Mouse (Mus musculus): ENCODE data around the gene Rab38. TPM values are rescaled to one million over a fixed set of nuclear protein-coding genes. Genes with fewer than 3 reads are reported as not detected.

Rab38 gene
- under 1 TPM; 0.62 to 0.87 TPM for total RNA-seq (2021)
- long read RNA-seq: 0 reads

- DNase-seq (ENCODE audit: low spot score in 2 of 2): peak; percentile 17 to 43
Observed at GRCm38 (mm10) chr7:88429786-88430691, at the start of gene Rab38. Rab38 (plus strand) TSS chr7:88430273.

DNA sequence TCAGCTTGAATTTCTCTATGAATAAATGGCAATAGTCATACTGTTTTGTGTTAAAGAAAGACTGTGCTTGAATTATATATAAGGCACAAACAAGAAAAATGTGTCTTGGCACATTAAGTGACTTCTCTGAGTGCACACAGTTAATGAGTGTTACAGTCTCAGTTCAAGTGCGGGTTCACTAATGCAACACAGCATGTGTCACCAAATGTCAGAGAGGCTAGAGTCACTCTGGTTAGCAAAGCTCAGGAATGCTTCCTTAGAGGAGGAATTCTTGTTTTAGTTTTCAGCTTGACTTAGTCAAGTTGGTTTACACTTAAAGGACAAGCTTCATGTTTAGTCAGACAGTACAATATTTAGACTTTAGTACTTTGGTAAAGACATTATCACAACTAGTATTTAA lies 35.5 kb upstream of the Rab38 start:
- no peak for DNase-seq (ENCODE audit: low spot score in 2 of 2)

GRCm38 (mm10) chr7:88395745-88396144 lies 34.3 kb upstream of the Rab38 start:
- DNase-seq (ENCODE audit: low spot score in 2 of 2): no peak

- DNase-seq (ENCODE audit: low spot score in 2 of 2): no peak
Observed at GRCm38 (mm10) chr7:88405311-88405710, 24.8 kb upstream of the Rab38 start.

- DNase-seq (ENCODE audit: low spot score in 2 of 2): no peak
Observed at GRCm38 (mm10) chr7:88406466-88406865, 23.6 kb upstream of the Rab38 start.

DNA sequence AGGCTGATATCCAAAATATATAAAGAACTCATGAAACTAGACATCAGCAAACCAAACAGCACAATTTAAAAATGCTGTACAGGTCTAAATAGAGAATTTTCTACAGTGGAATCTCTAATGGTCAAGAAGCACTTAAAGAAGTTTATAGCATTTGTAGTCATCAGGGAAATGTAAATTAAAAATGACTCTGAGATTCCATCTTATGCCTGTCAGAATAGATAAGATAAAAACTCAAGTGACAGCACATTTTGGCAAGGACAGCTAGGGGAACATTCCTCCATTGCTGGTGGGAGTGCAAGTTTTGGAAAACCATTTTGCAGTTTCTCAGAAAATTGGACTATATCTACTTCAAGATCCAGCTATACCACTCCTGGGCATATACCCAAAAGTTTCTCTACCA lies 8.3 kb upstream of the Rab38 start:
- no peak for DNase-seq (ENCODE audit: low spot score in 2 of 2)

- DNase-seq (ENCODE audit: low spot score in 2 of 2): no peak
Observed at GRCm38 (mm10) chr7:88423889-88424288, 6.2 kb upstream of the Rab38 start.

GRCm38 (mm10) chr7:88425744-88426143 lies 4.3 kb upstream of the Rab38 start:
- no peak for DNase-seq (ENCODE audit: low spot score in 2 of 2)

GRCm38 (mm10) chr7:88427484-88427883 lies 2.6 kb upstream of the Rab38 start:
- no peak for DNase-seq (ENCODE audit: low spot score in 2 of 2)

GRCm38 (mm10) chr7:88430692-88431084 lies 615 bp downstream of the Rab38 start:
- DNase-seq (ENCODE audit: low spot score in 2 of 2): no peak

DNA sequence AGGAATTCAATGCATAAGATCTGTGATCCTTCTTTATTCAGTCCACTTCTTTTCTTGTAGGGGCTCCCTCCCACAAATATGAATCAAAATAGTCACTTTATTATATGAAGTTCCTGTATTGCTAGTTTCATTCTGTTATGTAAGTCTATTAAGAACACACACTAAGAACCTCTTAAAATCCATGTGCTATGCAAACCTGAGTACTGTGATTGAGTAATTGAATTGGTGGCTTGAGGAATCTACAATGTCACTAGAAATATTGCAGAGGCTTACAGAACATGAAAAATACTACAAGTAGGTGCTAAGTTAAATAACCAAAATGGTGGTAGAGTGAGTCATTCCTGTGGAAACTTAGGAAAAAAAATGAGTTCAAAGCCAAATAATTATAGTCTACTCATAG lies 10.2 kb downstream of the Rab38 start:
- DNase-seq (ENCODE audit: low spot score in 2 of 2): no peak

DNA sequence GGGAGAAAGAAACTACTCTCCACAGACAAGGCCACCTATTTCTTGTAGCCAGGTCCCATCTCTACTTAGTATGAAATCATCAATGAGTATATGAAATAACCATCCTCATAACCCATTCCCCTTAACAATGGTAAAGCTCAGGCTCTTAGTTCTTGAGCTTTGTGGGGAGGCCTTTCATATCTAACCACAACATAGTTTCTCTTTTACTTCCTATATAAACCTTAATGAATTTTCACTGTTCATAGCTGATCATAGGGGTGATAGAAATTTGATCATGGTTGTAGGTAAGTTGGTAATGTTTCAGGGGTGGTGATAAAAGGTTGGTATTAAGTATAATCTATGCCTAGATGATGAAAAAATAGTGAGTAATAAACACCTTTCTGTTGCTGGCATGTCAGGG lies 12.6 kb downstream of the Rab38 start:
- DNase-seq (ENCODE audit: low spot score in 2 of 2): no peak

GRCm38 (mm10) chr7:88443435-88443834 lies 13.4 kb downstream of the Rab38 start:
- DNase-seq (ENCODE audit: low spot score in 2 of 2): no peak

DNA sequence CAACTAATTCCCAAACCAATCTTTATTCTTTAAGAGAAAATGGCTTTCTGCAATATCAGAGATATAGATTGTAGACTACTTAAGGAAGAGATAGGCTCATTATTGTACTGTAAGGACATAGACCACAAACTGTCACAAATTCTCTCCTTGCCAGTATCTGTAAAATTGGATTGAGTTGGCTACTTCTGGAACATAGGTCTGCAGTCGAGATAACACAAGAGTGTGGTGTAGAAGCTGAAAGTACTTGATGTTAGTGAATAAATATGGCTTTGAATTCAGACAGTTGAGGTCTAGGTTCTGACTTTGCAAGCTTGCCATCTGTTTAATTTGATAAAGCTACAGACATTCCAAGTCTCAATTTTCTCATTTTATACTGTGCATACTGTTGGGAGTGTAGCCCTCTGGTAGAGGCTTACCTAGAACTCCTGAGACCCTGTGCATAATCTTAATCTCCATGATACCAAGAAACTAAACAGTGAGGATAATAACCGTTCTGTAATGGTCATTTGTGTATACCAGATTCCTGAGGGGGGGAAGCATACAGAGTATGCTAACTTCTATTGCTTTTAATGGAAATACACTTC lies 15.3 kb downstream of the Rab38 start:
- no peak for DNase-seq (ENCODE audit: low spot score in 2 of 2)

DNA sequence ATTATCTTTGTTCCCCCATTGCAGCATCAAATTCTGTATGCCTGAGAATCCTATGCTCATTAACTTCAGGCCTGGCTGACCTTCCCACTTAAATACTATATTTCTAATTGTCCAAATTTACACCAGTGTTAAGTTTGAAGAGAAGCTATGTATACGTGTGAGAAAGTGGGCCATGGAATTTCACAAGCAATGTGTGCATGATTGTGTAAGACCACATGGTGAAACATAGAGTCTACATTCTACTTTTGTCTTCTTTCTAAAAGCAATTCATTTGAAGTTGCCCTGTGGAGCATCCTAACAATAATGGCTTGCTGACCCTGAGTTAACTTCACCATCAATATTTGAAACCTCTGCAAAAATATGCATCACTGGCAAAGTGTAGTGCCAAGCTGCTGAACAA lies 23.2 kb downstream of the Rab38 start:
- DNase-seq (ENCODE audit: low spot score in 2 of 2): no peak

DNA sequence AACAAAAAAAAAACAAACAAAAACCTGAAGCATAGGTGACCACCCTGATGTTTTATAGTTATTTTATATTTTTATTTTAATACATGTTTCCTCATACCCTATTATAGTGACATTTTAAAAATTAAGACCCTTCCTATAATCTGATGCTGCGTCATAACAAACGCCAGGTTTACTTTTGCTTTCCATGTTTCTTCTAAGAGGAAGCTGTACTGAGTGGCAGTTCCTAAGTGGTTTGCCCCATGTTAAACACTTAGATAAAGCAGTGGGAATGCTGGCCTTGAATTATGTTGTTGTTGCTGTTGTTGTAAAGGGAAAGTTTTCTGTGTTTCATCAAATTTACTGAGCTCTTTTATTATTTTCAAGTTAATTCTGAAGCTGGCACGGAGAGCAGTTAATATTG lies 27.8 kb downstream of the Rab38 start:
- no peak for DNase-seq (ENCODE audit: low spot score in 2 of 2)

GRCm38 (mm10) chr7:88467754-88468153 lies 37.7 kb downstream of the Rab38 start:
- no peak for DNase-seq (ENCODE audit: low spot score in 2 of 2)

DNA sequence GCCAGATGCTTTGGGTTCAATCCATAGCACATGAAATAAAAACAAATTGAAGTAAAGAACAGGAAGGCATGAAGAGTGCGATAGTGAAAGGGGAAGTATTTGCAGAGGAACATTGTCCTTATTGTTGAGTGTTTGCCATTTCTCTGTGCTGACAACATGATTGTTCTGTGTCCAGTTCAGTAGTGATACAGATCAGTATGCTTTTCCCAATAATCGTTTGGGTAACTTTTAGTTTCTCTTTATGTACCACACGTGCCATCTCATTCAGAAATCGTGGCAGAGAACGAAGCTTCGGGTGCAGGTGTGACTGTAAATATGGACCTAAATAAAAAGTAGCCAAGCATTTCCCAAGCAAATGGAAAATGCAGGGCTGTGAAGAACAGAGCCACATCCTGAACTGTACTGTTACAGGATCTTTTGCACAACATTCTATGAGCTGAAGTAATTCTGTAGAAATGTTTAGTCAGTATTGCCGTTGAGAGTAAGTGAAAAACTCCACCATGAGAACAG lies 52.1 kb downstream of the Rab38 start:
- DNase-seq (ENCODE audit: low spot score in 2 of 2): no peak

DNA sequence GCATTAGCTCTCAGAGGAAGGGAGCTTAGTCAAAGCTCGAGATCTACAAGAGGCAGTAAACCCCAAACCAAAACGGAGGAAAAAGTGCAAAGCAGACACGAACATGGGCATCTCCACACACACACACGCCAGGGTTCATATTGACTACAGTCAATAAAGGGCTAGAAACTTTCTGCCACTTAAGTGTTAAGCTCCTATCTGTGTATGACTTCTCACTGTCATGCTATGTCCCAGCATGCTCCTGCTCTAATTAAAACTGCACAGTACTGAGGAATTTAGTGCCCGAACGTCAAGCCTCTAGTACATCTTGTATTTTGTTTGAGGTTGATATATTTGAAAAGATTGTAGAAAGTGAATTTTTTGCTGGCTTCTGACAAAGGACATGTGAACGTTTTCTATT lies 52.6 kb downstream of the Rab38 start:
- DNase-seq (ENCODE audit: low spot score in 2 of 2): no peak

DNA sequence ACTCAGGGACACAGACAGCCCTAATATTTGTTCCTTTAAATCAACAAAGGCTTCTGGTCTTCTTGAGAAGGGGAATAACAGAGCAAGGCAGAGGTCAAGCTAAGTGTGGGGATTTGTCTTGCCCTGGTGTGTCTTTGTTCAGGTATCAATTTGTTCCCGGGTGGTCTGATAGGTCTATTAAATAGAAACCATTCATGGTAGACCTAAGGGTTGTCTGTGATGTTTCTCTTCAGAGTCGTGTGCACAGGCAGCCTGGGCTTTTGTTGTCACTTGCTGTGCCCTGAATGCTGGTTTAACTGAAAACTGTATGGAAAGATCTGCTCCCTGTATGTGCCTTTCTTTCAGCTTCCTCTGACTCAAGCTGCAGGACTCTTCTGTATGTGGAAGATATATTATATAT lies 60.9 kb downstream of the Rab38 start:
- no peak for DNase-seq (ENCODE audit: low spot score in 2 of 2)

- DNase-seq (ENCODE audit: low spot score in 2 of 2): no peak
Observed at GRCm38 (mm10) chr7:88502217-88502817, 72.2 kb downstream of the Rab38 start.

GRCm38 (mm10) chr7:88509748-88510147 lies 79.7 kb downstream of the Rab38 start:
- DNase-seq (ENCODE audit: low spot score in 2 of 2): no peak

Data from layer of hippocampus, postnatal 10 days (tissue).